Mouse (Mus musculus) forebrain, embryonic 15.5 days (tissue): Measurements from ENCODE around the gene Vstm2a. TPM values are rescaled to one million over a fixed set of nuclear protein-coding genes. Genes with fewer than 3 reads are reported as not detected.
A peak's percentile ranks its signal among the peaks of the same experiment; 100 is the strongest.

Experiments
- ATAC-seq: fragments of 200-750 bp; cut with Nextera tagmentation; replicated peaks from 2 replicates; pipeline ENCODE4 v1.8.0; 2017; ENCODE audit warnings: mild to moderate bottlenecking, moderate TSS enrichment, moderate library complexity
- H3K27ac ChIP-seq: fragments of 300-500 bp; sonication (generic); replicated peaks from 2 replicates; pipeline ENCODE4 v1.5.1; 2015; ENCODE audit warnings: mild to moderate bottlenecking, inconsistent platforms
- H3K27me3 ChIP-seq: fragments of 300-500 bp; sonication (generic); 2 replicates; pipeline ENCODE4 v1.6.1; 2015; ENCODE audit warnings: inconsistent platforms
- H3K36me3 ChIP-seq: fragments of 300-500 bp; sonication (generic); 2 replicates; pipeline ENCODE4 v1.6.1; 2015; ENCODE audit warnings: mild to moderate bottlenecking, inconsistent platforms
- H3K4me1 ChIP-seq: fragments of 300-500 bp; sonication (generic); 2 replicates; pipeline ENCODE4 v1.6.1; 2015; ENCODE audit warnings: inconsistent platforms
- H3K4me2 ChIP-seq: fragments of 300-500 bp; sonication (generic); replicated peaks from 2 replicates; pipeline ENCODE4 v1.6.1; 2015; ENCODE audit warnings: mild to moderate bottlenecking, inconsistent platforms
- H3K4me3 ChIP-seq: fragments of 300-500 bp; sonication (generic); 2 replicates; pipeline ENCODE4 v1.5.1; 2015; ENCODE audit warnings: mild to moderate bottlenecking, inconsistent platforms
- H3K9ac ChIP-seq: fragments of 300-500 bp; sonication (generic); replicated peaks from 2 replicates; pipeline ENCODE4 v1.6.1; 2015; ENCODE audit warnings: mild to moderate bottlenecking, inconsistent platforms
- H3K9me3 ChIP-seq: fragments of 300-500 bp; sonication (generic); 2 replicates; pipeline ENCODE4 v1.6.1; 2016; ENCODE audit warnings: inconsistent platforms
- WGBS: fragments of 180-500 bp; shearing (Covaris S2); methylation state at CpG from one replicate; pipeline ENCODE4 v1.1.7; 2015; ENCODE audit warnings: mixed read lengths; 5-methylcytosine and 5-hydroxymethylcytosine counted together
- polyA plus RNA-seq: library from polyadenylated mRNA; unstranded; fragments of >200 nt; fragmentation: Nextera tagmentation; extraction: Ambion mirVana; gene quantifications from 2 replicates; pipeline ENCODE4 v1.2.1, GENCODE M21; 2015

The Vstm2a gene
- polyA plus RNA-seq, 1 experiment from 2014 or later = 45.7 TPM

GRCm38 (mm10) chr11:16315097-16315496, 57.6 kb downstream of the Vstm2a start:
- Histone ChIP-seq H3K27ac (no peak overlapping the region), H3K4me3 (no peak overlapping the region), H3K4me2 (no peak overlapping the region), H3K9me3 (no peaks in the 10 kb centered on the region), H3K4me1 (no peaks in the 10 kb centered on the region), H3K36me3 (no peaks in the 10 kb centered on the region), H3K9ac (no peak overlapping the region), H3K27me3 (no peaks in the 10 kb centered on the region)
- 71% methylated on average over 2 of the region's 2 CpGs for WGBS
- no peak for ATAC-seq

GRCm38 (mm10) chr11:16345179-16345578, 87.7 kb downstream of the Vstm2a start:
- H3K9ac ChIP-seq = no peak overlapping the region
- no peaks in the 10 kb centered on the region for H3K36me3 ChIP-seq
- H3K27ac ChIP-seq = no peak overlapping the region
- H3K9me3 ChIP-seq = no peaks in the 10 kb centered on the region
- WGBS = 62% methylated on average over 3 of the region's 3 CpGs
- H3K4me2 ChIP-seq = no peak overlapping the region
- H3K4me1 ChIP-seq = peaks cover 5% of the 10 kb centered on the region
- no peaks in the 10 kb centered on the region for H3K27me3 ChIP-seq
- no peak for ATAC-seq
- no peak overlapping the region for H3K4me3 ChIP-seq

- H3K36me3 ChIP-seq = no peaks in the 10 kb centered on the region
- no peak overlapping the region for H3K27ac ChIP-seq
- 85% methylated on average over 3 of the region's 3 CpGs for WGBS
- ATAC-seq = no peak
- no peaks in the 10 kb centered on the region for H3K9me3 ChIP-seq
- no peak overlapping the region for H3K4me2 ChIP-seq
- no peaks in the 10 kb centered on the region for H3K27me3 ChIP-seq
- H3K4me1 ChIP-seq = peaks cover 5% of the 10 kb centered on the region
- H3K4me3 ChIP-seq = no peak overlapping the region
- H3K9ac ChIP-seq = no peak overlapping the region
Measured at GRCm38 (mm10) chr11:16345676-16346075, 88.2 kb downstream of the Vstm2a start.

GRCm38 (mm10) chr11:16351915-16352314, 94.4 kb downstream of the Vstm2a start:
- Histone ChIP-seq H3K4me2 (no peak overlapping the region), H3K4me3 (no peak overlapping the region), H3K27me3 (no peaks in the 10 kb centered on the region), H3K27ac (0 out of 2 replicates have a peak overlapping the region, but pooled peaks have one; percentile 23), H3K9me3 (no peaks in the 10 kb centered on the region), H3K4me1 (peaks cover 5% of the 10 kb centered on the region), H3K9ac (no peak overlapping the region), H3K36me3 (no peaks in the 10 kb centered on the region)
- WGBS = 91% methylated on average over 4 of the region's 4 CpGs
- no peak for ATAC-seq

GRCm38 (mm10) chr11:16354356-16354755, 96.8 kb downstream of the Vstm2a start:
- no peak overlapping the region for H3K4me2 ChIP-seq
- no peaks in the 10 kb centered on the region for H3K36me3 ChIP-seq
- no peaks in the 10 kb centered on the region for H3K4me1 ChIP-seq
- H3K27me3 ChIP-seq = no peaks in the 10 kb centered on the region
- H3K27ac ChIP-seq = no peak overlapping the region
- ATAC-seq = no peak
- H3K9me3 ChIP-seq = no peaks in the 10 kb centered on the region
- no peak overlapping the region for H3K4me3 ChIP-seq
- no peak overlapping the region for H3K9ac ChIP-seq

- 0 out of 2 replicates have a peak, but pooled peaks have one; percentile 32 for ATAC-seq
Measured at GRCm38 (mm10) chr11:16366852-16367587, 109.5 kb downstream of the Vstm2a start.

GRCm38 (mm10) chr11:16403627-16404026, 146.1 kb downstream of the Vstm2a start:
- Histone ChIP-seq H3K4me3 (no peak overlapping the region), H3K27ac (no peak overlapping the region), H3K27me3 (no peaks in the 10 kb centered on the region), H3K4me2 (no peak overlapping the region), H3K9ac (no peak overlapping the region), H3K36me3 (no peaks in the 10 kb centered on the region), H3K9me3 (no peaks in the 10 kb centered on the region), H3K4me1 (no peaks in the 10 kb centered on the region)
- ATAC-seq = 0 out of 2 replicates have a peak, but pooled peaks have one; percentile 35
- WGBS = 61% methylated on average over 2 of the region's 2 CpGs

More at GRCm38 (mm10) chr11:16366852-16367587, 109.5 kb downstream of the Vstm2a start:
- no peaks in the 10 kb centered on the region for H3K27me3 ChIP-seq
- no peak overlapping the region for H3K4me3 ChIP-seq
- H3K27ac ChIP-seq = no peak overlapping the region
- 61% methylated on average over 8 of the region's 8 CpGs for WGBS
- no peaks in the 10 kb centered on the region for H3K9me3 ChIP-seq
- no peaks in the 10 kb centered on the region for H3K4me1 ChIP-seq
- no peak overlapping the region for H3K9ac ChIP-seq
- H3K36me3 ChIP-seq = no peaks in the 10 kb centered on the region
- H3K4me2 ChIP-seq = no peak overlapping the region

- Histone ChIP-seq H3K4me2 (no peak overlapping the region), H3K9me3 (no peaks in the 10 kb centered on the region), H3K4me3 (no peak overlapping the region), H3K27me3 (no peaks in the 10 kb centered on the region), H3K9ac (no peak overlapping the region), H3K27ac (no peak overlapping the region), H3K4me1 (no peaks in the 10 kb centered on the region), H3K36me3 (no peaks in the 10 kb centered on the region)
- ATAC-seq = no peak
- 81% methylated on average over 1 of the region's 1 CpGs for WGBS
Measured at GRCm38 (mm10) chr11:16411736-16412135, 154.2 kb downstream of the Vstm2a start.

GRCm38 (mm10) chr11:16412609-16413008, 155.1 kb downstream of the Vstm2a start:
- Histone ChIP-seq H3K27ac (no peak overlapping the region), H3K4me1 (no peaks in the 10 kb centered on the region), H3K36me3 (no peaks in the 10 kb centered on the region), H3K4me3 (no peak overlapping the region), H3K27me3 (no peaks in the 10 kb centered on the region), H3K9ac (no peak overlapping the region), H3K9me3 (no peaks in the 10 kb centered on the region), H3K4me2 (no peak overlapping the region)
- peak; percentile 94 for ATAC-seq
- 24% methylated on average over 4 of the region's 4 CpGs for WGBS

GRCm38 (mm10) chr11:16413077-16413644, 155.6 kb downstream of the Vstm2a start:
- Histone ChIP-seq H3K4me2 (no peak overlapping the region), H3K9me3 (no peaks in the 10 kb centered on the region), H3K27ac (no peak overlapping the region), H3K36me3 (no peaks in the 10 kb centered on the region), H3K9ac (no peak overlapping the region), H3K4me3 (no peak overlapping the region), H3K27me3 (no peaks in the 10 kb centered on the region), H3K4me1 (no peaks in the 10 kb centered on the region)
- WGBS = 45% methylated on average over 1 of the region's 1 CpGs
- peak; percentile 53 for ATAC-seq

- Histone ChIP-seq H3K4me1 (no peaks in the 10 kb centered on the region), H3K4me3 (no peak overlapping the region), H3K27me3 (no peaks in the 10 kb centered on the region), H3K36me3 (no peaks in the 10 kb centered on the region), H3K27ac (no peak overlapping the region), H3K9me3 (no peaks in the 10 kb centered on the region), H3K9ac (no peak overlapping the region), H3K4me2 (no peak overlapping the region)
- WGBS = 93% methylated on average over 7 of the region's 7 CpGs
- no peak for ATAC-seq
Measured at GRCm38 (mm10) chr11:16439548-16440251, 182.2 kb downstream of the Vstm2a start.
